Mouse (Mus musculus) kidney, adult 11 months (tissue): ENCODE data around the gene Stap2.

Experiments used
- DNase-seq: peaks from one replicate; pipeline ENCODE4 v3.0.0; 2022

Stap2 gene

GRCm38 (mm10) chr17:56003000-56003399 lies 2.4 kb downstream of the Stap2 start:
- DNase-seq, result no peak

- DNase-seq, result no peak
Observed at GRCm38 (mm10) chr17:55999794-56000499, 5.4 kb downstream of the Stap2 start.

GRCm38 (mm10) chr17:55996007-55996406 lies 9.4 kb downstream of the Stap2 start:
- DNase-seq, result peak; percentile 79

- DNase-seq, result no peak
Observed at GRCm38 (mm10) chr17:55990278-55990898, 15.0 kb downstream of the Stap2 start.

GRCm38 (mm10) chr17:55986030-55986961 lies 19.1 kb downstream of the Stap2 start, which contains the start of gene Fsd1:
Gene Fsd1, plus strand, starts transcription at chr17:55986509.
- DNase-seq, result no peak

- no peak for DNase-seq
Observed at GRCm38 (mm10) chr17:55977301-55977700, 28.1 kb downstream of the Stap2 start.

- peak; percentile 75 for DNase-seq
Observed at GRCm38 (mm10) chr17:55976255-55976862, 29.0 kb downstream of the Stap2 start.

- no peak for DNase-seq
Observed at GRCm38 (mm10) chr17:55971453-55971852, 33.9 kb downstream of the Stap2 start.

- DNase-seq, result no peak
Observed at GRCm38 (mm10) chr17:55969966-55970891, 35.2 kb downstream of the Stap2 start, which contains the start of gene Shd. Gene Shd, plus strand, starts transcription at chr17:55970467.

GRCm38 (mm10) chr17:55969560-55969959 lies 35.8 kb downstream of the Stap2 start:
- peak; percentile 70 for DNase-seq

- peak; percentile 27 for DNase-seq
Observed at GRCm38 (mm10) chr17:55968210-55968609, 37.2 kb downstream of the Stap2 start.

- DNase-seq, result no peak
Observed at GRCm38 (mm10) chr17:55967186-55967585, 38.2 kb downstream of the Stap2 start.

- no peak for DNase-seq
Observed at GRCm38 (mm10) chr17:55964996-55965395, 40.4 kb downstream of the Stap2 start.

GRCm38 (mm10) chr17:55964496-55964895 lies 40.9 kb downstream of the Stap2 start:
- DNase-seq, result no peak

GRCm38 (mm10) chr17:55963171-55963570 lies 42.2 kb downstream of the Stap2 start:
- DNase-seq, result no peak

- no peak for DNase-seq
Observed at GRCm38 (mm10) chr17:55961631-55962030, 43.8 kb downstream of the Stap2 start.

GRCm38 (mm10) chr17:55960791-55961190 lies 44.6 kb downstream of the Stap2 start:
- DNase-seq, result no peak

- no peak for DNase-seq
Observed at GRCm38 (mm10) chr17:55959946-55960740, 45.2 kb downstream of the Stap2 start.

GRCm38 (mm10) chr17:55958918-55959728 lies 46.3 kb downstream of the Stap2 start, which contains the start of gene Yju2:
Gene Yju2, plus strand, starts transcription at chr17:55959099.
- DNase-seq, result peak; percentile 95

- DNase-seq, result no peak
Observed at GRCm38 (mm10) chr17:55958584-55958886, 46.8 kb downstream of the Stap2 start.
